Mouse (Mus musculus) lung, postnatal 0 days (tissue): ENCODE data around the gene Mepe. TPM values are rescaled to one million over a fixed set of nuclear protein-coding genes. Genes with fewer than 3 reads are reported as not detected.
A peak's percentile ranks its signal among the peaks of the same experiment; 100 is the strongest.

Source experiments
- ATAC-seq: fragments of 200-750 bp; cut with Nextera tagmentation; 2 replicates; pipeline ENCODE4 v1.8.0; 2017; ENCODE audit warnings: moderate library complexity
- DNase-seq: peaks from one replicate; pipeline ENCODE4 v3.0.0-alpha.2; 2016; ENCODE audit warnings: low spot score
- H3K27ac ChIP-seq: fragments of 300-500 bp; sonication (generic); 2 replicates; pipeline ENCODE4 v1.5.1; 2014; ENCODE audit warnings: antibody characterized with exemption, mild to moderate bottlenecking, low read length, mixed read lengths
- H3K27me3 ChIP-seq: fragments of 300-500 bp; sonication (generic); replicated peaks from 2 replicates; pipeline ENCODE4 v1.6.1; 2014; ENCODE audit warnings: low read length, mixed read lengths; ENCODE audit not compliant: insufficient read depth
- H3K36me3 ChIP-seq: fragments of 300-500 bp; sonication (generic); 2 replicates; pipeline ENCODE4 v1.6.1; 2014; ENCODE audit warnings: low read length, mixed read lengths; ENCODE audit not compliant: insufficient read depth
- H3K4me1 ChIP-seq: fragments of 300-500 bp; sonication (generic); 2 replicates; pipeline ENCODE4 v1.6.1; 2014; ENCODE audit warnings: antibody characterized with exemption, low read depth, low read length, mixed read lengths; ENCODE audit not compliant: insufficient read depth
- H3K4me2 ChIP-seq: fragments of 300-500 bp; sonication (generic); replicated peaks from 2 replicates; pipeline ENCODE4 v1.6.1; 2014; ENCODE audit warnings: low read depth, mild to moderate bottlenecking, low read length, moderate library complexity, mixed read lengths
- H3K4me3 ChIP-seq: fragments of 300-500 bp; sonication (generic); 2 replicates; pipeline ENCODE4 v1.5.1; 2014; ENCODE audit warnings: low read depth, low read length
- H3K9ac ChIP-seq: fragments of 300-500 bp; sonication (generic); replicated peaks from 2 replicates; pipeline ENCODE4 v1.6.1; 2014; ENCODE audit warnings: low read depth, mild to moderate bottlenecking
- H3K9me3 ChIP-seq: fragments of 300-500 bp; sonication (generic); 2 replicates; pipeline ENCODE4 v1.6.1; 2016; ENCODE audit warnings: low read length, mixed read lengths
- CTCF ChIP-seq: IDR thresholded peaks from 2 replicates; pipeline ENCODE4 v1.5.1; 2016; ENCODE audit warnings: antibody characterized with exemption, mild to moderate bottlenecking
- EP300 ChIP-seq: IDR thresholded peaks from 2 replicates; pipeline ENCODE4 v1.6.1; 2016; ENCODE audit warnings: antibody characterized with exemption, mild to moderate bottlenecking, control low read depth
- WGBS: fragments of 180-500 bp; shearing (Covaris S2); extraction: QIAGEN DNeasy Blood & Tissue Kit; methylation state at CpG from one replicate; pipeline ENCODE4 v1.1.7; 2014; 5-methylcytosine and 5-hydroxymethylcytosine counted together
- polyA plus RNA-seq: library from polyadenylated mRNA; unstranded; fragments of >200 nt; fragmentation: Nextera tagmentation; extraction: Ambion mirVana; gene quantifications from 2 replicates; pipeline ENCODE4 v1.2.1, GENCODE M21; 2015

The Mepe gene
- polyA plus RNA-seq, 1 experiment from 2014 or later = not detected

DNA sequence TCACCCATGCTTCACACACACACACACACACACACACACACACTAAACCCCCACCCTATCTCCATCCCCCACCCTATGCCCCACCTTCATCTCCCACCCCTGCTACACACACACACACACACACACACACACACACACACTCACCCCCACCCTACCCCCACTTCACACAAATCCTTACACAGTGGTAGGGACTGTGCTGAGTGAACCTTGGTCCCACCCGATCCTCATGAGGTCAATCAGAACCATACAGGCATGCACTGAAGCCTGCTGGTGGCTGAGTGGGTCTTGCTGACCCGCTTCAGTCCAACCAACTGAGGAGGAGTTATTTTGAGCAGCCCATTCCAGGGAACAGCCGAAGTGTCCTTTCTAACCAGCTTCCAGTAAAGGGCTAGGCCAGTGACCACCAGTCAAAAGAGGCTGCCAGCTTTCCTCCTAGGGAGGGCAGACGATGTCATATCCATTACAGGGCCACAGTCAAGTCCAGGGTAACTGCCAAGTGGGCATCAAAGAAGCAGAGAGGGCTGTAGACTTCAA lies 3.3 kb downstream of the Mepe start:
- 73% methylated on average over 4 of the region's 4 CpGs for WGBS
- no peaks in the 10 kb centered on the region for H3K4me1 ChIP-seq
- no peak for ATAC-seq

DNA sequence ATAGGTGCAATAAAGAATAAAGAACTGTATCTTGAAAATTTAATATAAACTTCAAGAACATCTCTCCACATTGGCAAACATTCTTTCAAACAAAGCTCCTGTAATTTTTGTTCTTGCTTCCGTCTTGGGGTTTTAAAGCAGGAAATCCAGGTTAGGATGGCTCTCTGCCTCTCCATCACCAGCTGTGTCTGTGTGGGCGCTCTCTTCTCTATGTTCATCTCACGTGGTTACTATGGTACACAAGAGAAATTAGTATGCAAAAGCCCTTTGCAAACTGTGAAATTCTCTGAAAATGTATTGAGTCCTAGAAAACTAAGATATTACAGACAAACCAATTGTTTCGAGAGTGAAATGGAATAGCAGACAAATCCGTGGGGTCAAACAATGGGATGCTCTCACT lies 4.3 kb downstream of the Mepe start:
- Histone ChIP-seq H3K4me3 (no peak overlapping the region), H3K36me3 (no peaks in the 10 kb centered on the region), H3K27me3 (no peaks in the 10 kb centered on the region), H3K9ac (no peak overlapping the region), H3K4me2 (no peak overlapping the region), H3K4me1 (no peaks in the 10 kb centered on the region), H3K27ac (no peak overlapping the region), H3K9me3 (no peaks in the 10 kb centered on the region)
- 70% methylated on average over 5 of the region's 5 CpGs for WGBS
- DNase-seq = no peak
- no peak for TF ChIP-seq EP300
- no peak for TF ChIP-seq CTCF
- no peak for ATAC-seq

More for the DNA sequence above, 3.3 kb downstream of the Mepe start:
- Histone ChIP-seq H3K4me3 (no peak overlapping the region), H3K36me3 (no peaks in the 10 kb centered on the region), H3K27me3 (no peaks in the 10 kb centered on the region), H3K4me2 (no peak overlapping the region), H3K27ac (no peak overlapping the region), H3K9me3 (no peaks in the 10 kb centered on the region), H3K9ac (no peak overlapping the region)
- TF ChIP-seq CTCF = no peak
- no peak for TF ChIP-seq EP300
- no peak for DNase-seq

DNA sequence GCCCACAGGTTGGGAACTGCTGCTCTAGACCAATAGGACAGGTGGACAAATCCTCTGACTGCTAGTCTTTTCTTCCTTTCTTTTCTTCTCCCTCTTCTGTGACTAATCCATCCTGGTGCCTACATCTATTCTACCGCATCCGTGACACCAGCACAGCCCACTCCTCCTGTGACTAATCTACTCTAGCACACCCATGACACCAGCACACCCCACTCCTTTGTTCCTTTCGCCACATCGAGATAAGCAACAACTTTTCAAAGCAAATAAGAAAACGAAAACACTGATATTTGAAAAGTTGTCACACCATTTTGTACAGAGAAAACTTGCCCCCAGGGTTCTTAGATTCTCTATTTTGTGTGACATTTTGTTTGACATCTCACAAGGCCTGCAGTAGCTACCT lies 5.0 kb downstream of the Mepe start:
- Histone ChIP-seq H3K4me2 (no peak overlapping the region), H3K9me3 (no peaks in the 10 kb centered on the region), H3K9ac (no peak overlapping the region), H3K4me1 (no peaks in the 10 kb centered on the region), H3K27ac (no peak overlapping the region), H3K4me3 (no peak overlapping the region), H3K27me3 (no peaks in the 10 kb centered on the region), H3K36me3 (no peaks in the 10 kb centered on the region)
- 79% methylated on average over 5 of the region's 5 CpGs for WGBS
- TF ChIP-seq CTCF (no peak), EP300 (no peak)
- ATAC-seq = no peak
- no peak for DNase-seq

DNA sequence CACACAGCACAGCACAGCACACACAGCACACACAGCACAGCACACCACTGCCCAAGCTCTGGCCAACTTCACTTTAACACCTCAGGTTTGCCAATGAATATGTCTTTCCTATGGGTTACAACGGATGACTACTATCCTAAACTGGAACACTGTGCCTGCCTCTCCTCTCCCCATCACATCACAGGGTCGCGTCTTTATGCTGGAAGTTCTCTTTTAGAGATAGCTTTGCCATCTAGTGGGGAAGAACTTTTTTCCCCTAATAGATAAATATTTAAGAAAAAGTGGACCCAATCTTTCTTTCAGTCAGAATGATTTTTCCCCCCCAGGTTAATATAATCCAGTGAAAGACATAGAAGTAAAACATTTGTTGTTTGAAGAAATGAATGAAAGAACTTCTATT lies 7.2 kb downstream of the Mepe start:
- WGBS = 44% methylated on average over 3 of the region's 3 CpGs
- DNase-seq = no peak

DNA sequence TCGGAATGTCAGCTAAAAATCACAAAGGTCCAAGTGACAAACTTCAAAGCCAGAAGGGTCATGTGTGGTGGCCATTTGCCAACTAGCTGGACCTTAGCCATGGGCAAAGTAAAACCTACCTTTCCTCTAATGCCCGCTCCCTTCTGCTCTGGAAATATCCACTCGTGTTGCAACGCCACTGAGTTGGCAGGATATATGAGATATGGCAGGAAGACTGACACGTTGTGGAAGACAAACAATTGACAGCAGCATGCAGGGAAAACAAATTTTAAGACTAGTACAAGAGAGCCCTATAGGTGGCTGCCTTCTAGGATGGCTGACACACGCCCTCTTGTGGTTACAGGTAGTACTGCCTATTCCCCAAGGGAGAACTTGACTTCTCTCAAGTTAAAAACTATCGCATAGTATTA lies 8.1 kb downstream of the Mepe start:
- no peak for TF ChIP-seq EP300
- peak; percentile 93 for TF ChIP-seq CTCF
- Histone ChIP-seq H3K9ac (no peak overlapping the region), H3K27me3 (no peaks in the 10 kb centered on the region), H3K27ac (no peak overlapping the region), H3K36me3 (no peaks in the 10 kb centered on the region), H3K9me3 (no peaks in the 10 kb centered on the region), H3K4me3 (no peak overlapping the region), H3K4me1 (no peaks in the 10 kb centered on the region), H3K4me2 (peak overlapping the region; percentile 43; the same call in 1 of the 2 replicates)
- peak; percentile 68 for ATAC-seq
- 12% methylated on average over 7 of the region's 7 CpGs for WGBS
- DNase-seq = peak; percentile 82

More for the DNA sequence above, 7.2 kb downstream of the Mepe start:
- no peaks in the 10 kb centered on the region for H3K36me3 ChIP-seq
- no peak overlapping the region for H3K4me2 ChIP-seq
- H3K9ac ChIP-seq = no peak overlapping the region
- H3K9me3 ChIP-seq = no peaks in the 10 kb centered on the region
- no peaks in the 10 kb centered on the region for H3K4me1 ChIP-seq
- ATAC-seq = no peak
- no peak overlapping the region for H3K4me3 ChIP-seq
- TF ChIP-seq CTCF = no peak
- TF ChIP-seq EP300 = no peak
- H3K27ac ChIP-seq = no peak overlapping the region
- H3K27me3 ChIP-seq = no peaks in the 10 kb centered on the region

DNA sequence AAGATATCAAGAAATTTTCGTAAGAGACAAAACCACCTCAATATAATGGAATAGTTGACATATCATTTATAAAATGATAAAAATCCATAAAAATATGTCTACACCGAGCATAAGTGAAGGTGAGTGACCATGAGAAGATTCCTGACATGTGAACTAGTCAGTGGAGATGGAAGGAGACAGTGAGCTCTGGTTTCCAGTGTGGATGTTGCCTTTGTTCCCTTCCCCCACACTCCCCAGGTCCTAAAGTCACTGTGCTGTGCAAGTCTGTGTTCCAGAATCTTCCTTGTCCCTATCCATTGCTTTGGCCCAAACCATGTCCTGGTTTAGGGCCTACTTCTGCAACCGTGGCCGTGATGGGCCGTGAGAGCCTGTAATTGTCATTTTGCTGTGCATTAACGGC lies 8.5 kb downstream of the Mepe start:
- H3K4me2 ChIP-seq = no peak overlapping the region
- ATAC-seq = no peak
- no peaks in the 10 kb centered on the region for H3K27me3 ChIP-seq
- no peaks in the 10 kb centered on the region for H3K36me3 ChIP-seq
- no peak overlapping the region for H3K9ac ChIP-seq
- H3K27ac ChIP-seq = no peak overlapping the region
- H3K9me3 ChIP-seq = no peaks in the 10 kb centered on the region
- H3K4me1 ChIP-seq = no peaks in the 10 kb centered on the region
- 79% methylated on average over 6 of the region's 6 CpGs for WGBS
- H3K4me3 ChIP-seq = no peak overlapping the region
- TF ChIP-seq EP300 (no peak), CTCF (no peak)
- DNase-seq = no peak

DNA sequence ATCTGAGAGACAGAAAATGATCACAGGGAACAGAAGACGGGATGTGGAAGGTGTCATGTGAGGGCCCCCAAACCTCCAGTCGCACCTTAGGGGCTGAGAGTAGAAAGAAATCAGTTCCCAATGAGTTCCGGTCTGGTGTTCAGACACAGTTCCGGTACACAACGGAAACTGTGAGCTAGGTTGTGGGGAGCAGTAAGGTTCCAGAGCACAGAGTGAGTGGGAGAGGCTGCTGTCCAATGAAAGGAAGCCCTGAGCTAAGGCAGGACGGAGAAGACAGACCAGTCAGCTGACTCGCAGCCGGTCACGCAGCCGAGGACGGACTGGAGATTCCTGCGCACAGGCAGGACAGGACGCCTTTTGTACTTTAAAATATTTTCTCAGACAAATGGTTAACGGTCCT lies 9.4 kb downstream of the Mepe start:
- Histone ChIP-seq H3K4me2 (no peak overlapping the region), H3K9ac (no peak overlapping the region), H3K9me3 (no peaks in the 10 kb centered on the region), H3K36me3 (no peaks in the 10 kb centered on the region), H3K4me3 (no peak overlapping the region), H3K4me1 (no peaks in the 10 kb centered on the region), H3K27me3 (no peaks in the 10 kb centered on the region), H3K27ac (no peak overlapping the region)
- no peak for ATAC-seq
- DNase-seq = no peak
- 78% methylated on average over 14 of the region's 14 CpGs for WGBS
- TF ChIP-seq EP300 (no peak), CTCF (no peak)
